Mouse (Mus musculus) stomach, postnatal 0 days (tissue): ENCODE measurements around the gene Ptprg. TPM values are rescaled to one million over a fixed set of nuclear protein-coding genes. Genes with fewer than 3 reads are reported as not detected.

Experiments
- ATAC-seq: fragments of 200-750 bp; cut with Nextera tagmentation; 2 replicates; pipeline ENCODE4 v1.8.0; 2017; ENCODE audit not compliant: low FRiP score, low TSS enrichment
- DNase-seq: peaks from one replicate; pipeline ENCODE4 v3.0.0-alpha.2; 2016; ENCODE audit warnings: low spot score
- H3K27ac ChIP-seq: fragments of 300-500 bp; sonication (generic); replicated peaks from 2 replicates; pipeline ENCODE4 v1.5.1; 2014; ENCODE audit warnings: mild to moderate bottlenecking, control low read depth
- H3K27me3 ChIP-seq: fragments of 300-500 bp; sonication (generic); 2 replicates; pipeline ENCODE4 v1.6.1; 2014; ENCODE audit warnings: low read length; ENCODE audit not compliant: control insufficient read depth, insufficient read depth
- H3K36me3 ChIP-seq: fragments of 300-500 bp; sonication (generic); 2 replicates; pipeline ENCODE4 v1.6.1; 2014; ENCODE audit warnings: low read length, mixed read lengths; ENCODE audit not compliant: control insufficient read depth, insufficient read depth
- H3K4me1 ChIP-seq: fragments of 300-500 bp; sonication (generic); replicated peaks from 2 replicates; pipeline ENCODE4 v1.6.1; 2014; ENCODE audit warnings: antibody characterized with exemption; ENCODE audit not compliant: control insufficient read depth, insufficient read depth
- H3K4me2 ChIP-seq: fragments of 300-500 bp; sonication (generic); replicated peaks from 2 replicates; pipeline ENCODE4 v1.6.1; 2014; ENCODE audit warnings: low read depth, mild to moderate bottlenecking, control low read depth, moderate library complexity
- H3K4me3 ChIP-seq: fragments of 300-500 bp; sonication (generic); 2 replicates; pipeline ENCODE4 v1.5.1; 2014; ENCODE audit warnings: low read depth, low read length, control low read depth
- H3K9ac ChIP-seq: fragments of 300-500 bp; sonication (generic); 2 replicates; pipeline ENCODE4 v1.6.1; 2014; ENCODE audit warnings: mild to moderate bottlenecking, low read length, control low read depth, mixed read lengths
- H3K9me3 ChIP-seq: fragments of 300-500 bp; sonication (generic); 2 replicates; pipeline ENCODE4 v1.6.1; 2016; ENCODE audit warnings: low read length; ENCODE audit not compliant: control insufficient read depth
- CTCF ChIP-seq: IDR thresholded peaks from 2 replicates; pipeline ENCODE4 v1.5.1; 2016; ENCODE audit warnings: antibody characterized with exemption, low read depth, mild to moderate bottlenecking, moderate library complexity
- EP300 ChIP-seq: optimal IDR thresholded peaks from 2 replicates; pipeline ENCODE3; 2016; ENCODE audit warnings: antibody characterized with exemption
- WGBS: fragments of 180-500 bp; shearing (Covaris S2); extraction: QIAGEN DNeasy Blood & Tissue Kit; methylation state at CpG from one replicate; pipeline ENCODE4 v1.1.7; 2014; 5-methylcytosine and 5-hydroxymethylcytosine counted together
- polyA plus RNA-seq: library from polyadenylated mRNA; unstranded; fragments of >200 nt; fragmentation: Nextera tagmentation; extraction: Ambion mirVana; gene quantifications from 2 replicates; pipeline ENCODE4 v1.2.1, GENCODE M21; 2015

Ptprg gene
- polyA plus RNA-seq, 1 experiment from 2014 or later = 6.2 TPM

GRCm38 (mm10) chr14:11817236-11817635 lies 263.9 kb downstream of the Ptprg start:
- Histone ChIP-seq H3K36me3 (no peaks in the 10 kb centered on the region), H3K4me2 (no peak overlapping the region), H3K27me3 (no peaks in the 10 kb centered on the region), H3K4me1 (no peaks in the 10 kb centered on the region), H3K4me3 (no peak overlapping the region), H3K27ac (no peak overlapping the region), H3K9ac (no peak overlapping the region), H3K9me3 (no peaks in the 10 kb centered on the region)
- WGBS = 80% methylated on average over 5 of the region's 6 CpGs
- DNase-seq = no peak
- TF ChIP-seq CTCF (no peak), EP300 (no peak)
- no peak for ATAC-seq

GRCm38 (mm10) chr14:11818054-11818453 lies 264.7 kb downstream of the Ptprg start:
- Histone ChIP-seq H3K9me3 (no peaks in the 10 kb centered on the region), H3K4me1 (no peaks in the 10 kb centered on the region), H3K9ac (no peak overlapping the region), H3K36me3 (no peaks in the 10 kb centered on the region), H3K27ac (no peak overlapping the region), H3K27me3 (no peaks in the 10 kb centered on the region), H3K4me2 (no peak overlapping the region), H3K4me3 (no peak overlapping the region)
- WGBS = 90% methylated on average over 3 of the region's 3 CpGs
- ATAC-seq = no peak
- no peak for TF ChIP-seq CTCF
- no peak for TF ChIP-seq EP300
- DNase-seq = no peak

DNA sequence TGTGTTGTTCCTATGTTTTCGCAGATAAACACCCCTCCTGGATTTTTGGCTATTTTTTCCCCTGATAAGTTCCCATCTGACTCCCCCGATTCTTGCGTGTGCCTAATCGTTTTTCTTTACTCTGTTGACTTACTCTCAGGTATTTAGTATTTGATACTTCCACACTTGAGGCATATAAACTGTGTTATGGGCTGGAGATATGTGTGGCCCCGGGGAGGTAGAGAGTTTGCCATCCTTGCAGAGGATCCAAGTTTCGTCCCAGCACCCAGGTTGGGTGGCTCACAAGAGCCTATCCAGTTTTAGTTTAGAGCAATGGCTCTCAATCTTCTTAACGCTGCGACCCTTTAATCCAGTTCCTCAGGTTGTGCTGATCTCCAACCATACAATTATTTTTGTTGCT lies 265.4 kb downstream of the Ptprg start:
- Histone ChIP-seq H3K36me3 (no peaks in the 10 kb centered on the region), H3K9me3 (no peaks in the 10 kb centered on the region), H3K4me3 (no peak overlapping the region), H3K27me3 (no peaks in the 10 kb centered on the region), H3K4me2 (no peak overlapping the region), H3K9ac (no peak overlapping the region), H3K4me1 (no peaks in the 10 kb centered on the region), H3K27ac (no peak overlapping the region)
- DNase-seq (no peak), ATAC-seq (no peak)
- TF ChIP-seq CTCF (no peak), EP300 (no peak)
- 90% methylated on average over 8 of the region's 8 CpGs for WGBS

- Histone ChIP-seq H3K4me3 (no peak overlapping the region), H3K9me3 (no peaks in the 10 kb centered on the region), H3K36me3 (no peaks in the 10 kb centered on the region), H3K27me3 (no peaks in the 10 kb centered on the region), H3K4me1 (no peaks in the 10 kb centered on the region), H3K4me2 (no peak overlapping the region), H3K27ac (no peak overlapping the region), H3K9ac (no peak overlapping the region)
- peak; percentile 51 for TF ChIP-seq CTCF
- TF ChIP-seq EP300 = no peak
- ATAC-seq = no peak
- no peak for DNase-seq
- 85% methylated on average over 2 of the region's 2 CpGs for WGBS
Measured at GRCm38 (mm10) chr14:11819326-11819725, 266.0 kb downstream of the Ptprg start.

- no peak for TF ChIP-seq CTCF
- TF ChIP-seq EP300 = no peak
- H3K36me3 ChIP-seq = no peaks in the 10 kb centered on the region
- no peaks in the 10 kb centered on the region for H3K27me3 ChIP-seq
- no peaks in the 10 kb centered on the region for H3K4me1 ChIP-seq
- no peak overlapping the region for H3K9ac ChIP-seq
- no peaks in the 10 kb centered on the region for H3K9me3 ChIP-seq
- ATAC-seq (no peak), DNase-seq (no peak)
- H3K4me2 ChIP-seq = no peak overlapping the region
- no peak overlapping the region for H3K4me3 ChIP-seq
- no peak overlapping the region for H3K27ac ChIP-seq
- WGBS = 75% methylated on average over 7 of the region's 7 CpGs
Measured at GRCm38 (mm10) chr14:11822830-11823700, 269.7 kb downstream of the Ptprg start.

DNA sequence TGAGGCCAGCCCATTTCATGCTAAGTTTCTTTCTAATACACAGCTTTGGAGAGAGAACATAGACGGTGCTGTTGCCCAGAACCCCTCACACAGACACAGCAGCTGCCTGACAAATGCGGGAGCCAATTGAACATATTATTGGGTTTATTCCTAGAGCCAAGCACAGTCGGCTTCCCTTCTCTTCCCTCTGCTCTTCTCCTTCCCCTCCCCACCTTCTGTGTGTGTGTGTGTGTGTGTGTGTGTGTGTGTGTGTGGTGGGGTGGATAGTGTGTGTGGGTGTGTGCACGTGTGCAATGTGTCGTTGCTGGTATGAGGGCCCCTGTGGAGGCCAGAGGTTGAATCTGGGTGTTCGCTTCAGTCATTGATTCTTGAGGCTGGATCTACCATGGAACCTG lies 270.4 kb downstream of the Ptprg start:
- Histone ChIP-seq H3K4me3 (no peak overlapping the region), H3K36me3 (no peaks in the 10 kb centered on the region), H3K4me1 (no peaks in the 10 kb centered on the region), H3K27me3 (no peaks in the 10 kb centered on the region), H3K9ac (no peak overlapping the region), H3K9me3 (no peaks in the 10 kb centered on the region), H3K27ac (no peak overlapping the region), H3K4me2 (no peak overlapping the region)
- TF ChIP-seq EP300 (no peak), CTCF (no peak)
- 71% methylated on average over 6 of the region's 6 CpGs for WGBS
- DNase-seq (no peak), ATAC-seq (no peak)
